Mouse (Mus musculus) erythroblast, embryonic 14.5 days (primary cell): ENCODE data around the gene Arhgef6.

ENCODE experiments used
- GATA1 ChIP-seq: IDR thresholded peaks from 2 replicates; pipeline ENCODE4 v1.6.1; 2012; ENCODE audit warnings: low read length, inconsistent platforms, mixed read lengths
- TAL1 ChIP-seq: IDR thresholded peaks from 3 replicates; pipeline ENCODE4 v1.6.1; 2012; ENCODE audit warnings: low read length, inconsistent platforms, mixed read lengths

DNA sequence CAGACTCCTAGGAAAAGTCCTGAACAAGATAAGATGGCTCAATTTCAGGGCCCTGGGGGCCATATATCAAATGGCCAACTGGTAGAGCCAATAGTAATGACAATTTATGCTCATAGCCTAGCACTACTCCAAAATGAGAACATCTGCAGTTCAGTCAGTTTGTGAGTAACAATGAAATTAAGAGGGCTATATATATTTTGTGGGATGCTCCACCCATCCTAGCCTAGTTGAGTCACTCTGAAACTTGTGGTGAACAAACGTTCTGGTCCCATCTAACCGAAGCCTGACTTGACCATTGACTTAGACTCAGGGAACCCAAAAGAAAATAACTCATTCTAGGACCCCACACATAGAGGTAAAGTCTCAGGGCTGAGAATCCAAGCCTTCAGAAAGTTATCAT, 156.1 kb downstream of the Arhgef6 start:
- TF ChIP-seq GATA1 = no peak
- TF ChIP-seq TAL1 = no peak
